Mouse (Mus musculus) lung, embryonic 15.5 days (tissue): ENCODE results near the gene Gm3233. TPM values are rescaled to one million over a fixed set of nuclear protein-coding genes. Genes with fewer than 3 reads are reported as not detected.
"Not testable (repeated sequence)": the region's sequence is repeated elsewhere in the genome, so short reads cannot be mapped to it uniquely, and the experiment has no call there.

Experiments
- ATAC-seq: fragments of 200-750 bp; cut with Nextera tagmentation; 2 replicates; pipeline ENCODE4 v1.8.0; 2017; ENCODE audit warnings: moderate number of reproducible peaks, borderline replicate concordance; ENCODE audit not compliant: low FRiP score, low TSS enrichment; ENCODE audit errors: extremely low read depth
- H3K27ac ChIP-seq: fragments of 300-500 bp; sonication (generic); 2 replicates; pipeline ENCODE4 v1.5.1; 2015; ENCODE audit warnings: moderate library complexity, mild to moderate bottlenecking, inconsistent platforms
- H3K27me3 ChIP-seq: fragments of 300-500 bp; sonication (generic); 2 replicates; pipeline ENCODE4 v1.6.1; 2015; ENCODE audit warnings: inconsistent platforms
- H3K36me3 ChIP-seq: fragments of 300-500 bp; sonication (generic); 2 replicates; pipeline ENCODE4 v1.6.1; 2015; ENCODE audit warnings: inconsistent platforms
- H3K4me1 ChIP-seq: fragments of 300-500 bp; sonication (generic); 2 replicates; pipeline ENCODE4 v1.6.1; 2015; ENCODE audit warnings: inconsistent platforms
- H3K4me2 ChIP-seq: fragments of 300-500 bp; sonication (generic); 2 replicates; pipeline ENCODE4 v1.6.1; 2015; ENCODE audit warnings: inconsistent platforms, mild to moderate bottlenecking, moderate library complexity
- H3K4me3 ChIP-seq: fragments of 300-500 bp; sonication (generic); 2 replicates; pipeline ENCODE4 v1.5.1; 2015; ENCODE audit warnings: mild to moderate bottlenecking, inconsistent platforms
- H3K9ac ChIP-seq: fragments of 300-500 bp; sonication (generic); 2 replicates; pipeline ENCODE4 v1.6.1; 2015; ENCODE audit warnings: inconsistent platforms
- H3K9me3 ChIP-seq: fragments of 300-500 bp; sonication (generic); 2 replicates; pipeline ENCODE4 v1.6.1; 2016; ENCODE audit warnings: inconsistent platforms
- WGBS: fragments of 180-500 bp; shearing (Covaris S2); methylation state at CpG from one replicate; pipeline ENCODE4 v1.1.7; 2015; 5-methylcytosine and 5-hydroxymethylcytosine counted together
- polyA plus RNA-seq: library from polyadenylated mRNA; unstranded; fragments of >200 nt; fragmentation: Nextera tagmentation; extraction: Ambion mirVana; gene quantifications from 2 replicates; pipeline ENCODE4 v1.2.1, GENCODE M21; 2015

Gene Gm3233
- polyA plus RNA-seq, 1 experiment from 2014 or later = not detected

DNA sequence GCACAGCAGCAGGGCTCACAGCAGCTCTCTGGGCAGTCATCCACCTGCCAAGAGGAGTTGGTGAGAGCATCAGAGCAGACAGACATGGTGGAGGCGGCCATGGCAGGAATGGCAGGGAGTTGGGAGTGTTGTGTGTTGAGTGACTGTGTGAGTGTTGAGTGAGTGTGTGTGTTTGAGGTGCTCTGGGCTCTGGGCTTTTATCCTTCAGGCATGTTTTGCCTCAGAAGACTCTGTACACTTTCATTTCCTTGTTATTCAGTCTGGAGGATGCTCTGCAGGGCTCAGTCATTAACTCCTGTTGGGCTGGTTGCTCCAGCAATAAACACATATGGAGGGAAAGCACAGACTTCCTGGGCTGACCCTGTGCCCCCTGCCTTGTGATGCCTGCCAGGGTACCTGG, 11.7 kb upstream of the Gm3233 start, which contains the start of gene Gm3238:
Gene Gm3238, minus strand, starts transcription at position 101 of the 400 bp plus-strand sequence.
- not testable (repeated sequence) for H3K9me3 ChIP-seq, H3K27ac ChIP-seq, H3K4me3 ChIP-seq, H3K4me2 ChIP-seq, H3K36me3 ChIP-seq, ATAC-seq, H3K9ac ChIP-seq, H3K4me1 ChIP-seq, H3K27me3 ChIP-seq
- WGBS = no CpG with 5 or more reads among the region's 1 CpGs

DNA sequence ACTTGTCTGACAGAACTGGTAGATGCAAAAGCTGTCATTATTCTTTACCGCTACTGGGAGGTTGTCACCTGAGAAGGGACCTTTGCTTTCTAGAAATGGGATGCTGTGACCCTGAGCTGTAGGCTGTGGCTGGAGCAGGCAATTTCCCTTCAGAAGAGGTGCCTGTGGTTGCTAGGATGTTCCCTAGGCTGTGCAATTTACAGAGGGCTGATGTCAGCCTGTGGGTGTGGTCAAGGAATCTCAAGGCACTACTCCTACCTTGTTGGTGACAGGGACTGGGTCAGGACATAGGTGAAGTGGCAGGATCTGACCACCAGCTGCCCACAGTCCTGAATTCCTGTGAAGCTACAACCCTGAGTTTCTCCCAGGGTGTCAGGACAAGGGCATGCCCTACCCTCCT, 10.2 kb upstream of the Gm3233 start:
- no peak for ATAC-seq
- no peaks in the 10 kb centered on the region for H3K27me3 ChIP-seq
- H3K27ac ChIP-seq = no peak overlapping the region
- no peaks in the 10 kb centered on the region for H3K9me3 ChIP-seq
- H3K4me1 ChIP-seq = no peaks in the 10 kb centered on the region
- no peak overlapping the region for H3K4me3 ChIP-seq
- H3K9ac ChIP-seq = no peak overlapping the region
- no peaks in the 10 kb centered on the region for H3K36me3 ChIP-seq
- 72% methylated on average over 1 of the region's 1 CpGs for WGBS
- no peak overlapping the region for H3K4me2 ChIP-seq

GRCm38 (mm10) chr10:77753448-77753847, 6.0 kb downstream of the Gm3233 start:
- no peak for ATAC-seq
- H3K4me2 ChIP-seq = no peak overlapping the region
- H3K27me3 ChIP-seq = no peaks in the 10 kb centered on the region
- no peak overlapping the region for H3K27ac ChIP-seq
- no peaks in the 10 kb centered on the region for H3K9me3 ChIP-seq
- H3K9ac ChIP-seq = no peak overlapping the region
- no peaks in the 10 kb centered on the region for H3K4me1 ChIP-seq
- no peak overlapping the region for H3K4me3 ChIP-seq
- H3K36me3 ChIP-seq = no peaks in the 10 kb centered on the region

GRCm38 (mm10) chr10:77752312-77752711, 7.2 kb downstream of the Gm3233 start:
- WGBS = 46% methylated on average over 3 of the region's 3 CpGs
- not testable (repeated sequence) for H3K4me1 ChIP-seq, ATAC-seq, H3K9ac ChIP-seq, H3K9me3 ChIP-seq, H3K36me3 ChIP-seq, H3K27ac ChIP-seq, H3K4me3 ChIP-seq, H3K4me2 ChIP-seq, H3K27me3 ChIP-seq

DNA sequence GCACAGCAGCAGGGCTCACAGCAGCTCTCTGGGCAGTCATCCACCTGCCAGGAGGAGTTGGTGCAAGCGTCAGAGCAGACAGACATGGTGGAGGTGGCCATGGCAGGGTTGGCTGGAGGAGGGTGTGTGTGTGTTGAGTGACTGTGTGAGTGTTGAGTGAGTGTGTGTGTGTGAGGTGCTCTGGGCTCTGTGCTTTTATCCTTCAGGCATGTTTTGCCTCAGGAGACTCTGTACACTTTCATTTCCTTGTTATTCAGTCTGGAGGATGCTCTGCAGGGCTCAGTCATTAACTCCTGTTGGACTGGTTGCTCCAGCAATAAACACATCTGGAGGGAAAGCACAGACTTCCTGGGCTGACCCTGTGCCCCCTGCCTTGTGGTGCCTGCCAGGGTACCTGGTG, 8.2 kb downstream of the Gm3233 start, which contains the start of gene Gm9736:
Gene Gm9736, minus strand, starts transcription at position 101 of the 400 bp plus-strand sequence.
- not testable (repeated sequence) for H3K9me3 ChIP-seq, H3K9ac ChIP-seq, H3K4me2 ChIP-seq, H3K36me3 ChIP-seq, H3K27me3 ChIP-seq, H3K4me1 ChIP-seq, ATAC-seq, H3K27ac ChIP-seq, H3K4me3 ChIP-seq
- WGBS = 50% methylated on average over 1 of the region's 1 CpGs

DNA sequence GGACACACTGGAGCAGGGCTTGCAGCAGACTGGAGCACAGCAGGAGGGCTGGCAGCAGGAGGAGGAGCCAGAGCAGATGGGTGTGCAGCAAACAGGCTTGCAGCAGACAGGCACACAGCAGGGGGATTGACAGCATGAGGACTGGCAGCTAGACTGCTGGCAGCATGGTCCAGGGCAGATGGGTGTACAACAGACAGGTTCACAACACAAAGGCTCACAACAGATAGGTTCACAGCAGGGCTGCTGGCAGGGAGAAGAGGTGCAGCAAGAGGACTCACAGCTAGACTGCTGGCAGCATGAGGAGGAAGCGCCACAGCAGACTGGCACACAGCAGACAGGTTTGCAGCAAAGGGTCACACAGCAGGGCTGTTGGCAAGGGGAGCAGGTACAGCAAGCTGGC, 8.8 kb downstream of the Gm3233 start:
- 70% methylated on average over 1 of the region's 1 CpGs for WGBS
- not testable (repeated sequence) for H3K4me3 ChIP-seq, H3K4me1 ChIP-seq, ATAC-seq, H3K4me2 ChIP-seq, H3K27me3 ChIP-seq, H3K27ac ChIP-seq, H3K36me3 ChIP-seq, H3K9ac ChIP-seq, H3K9me3 ChIP-seq

DNA sequence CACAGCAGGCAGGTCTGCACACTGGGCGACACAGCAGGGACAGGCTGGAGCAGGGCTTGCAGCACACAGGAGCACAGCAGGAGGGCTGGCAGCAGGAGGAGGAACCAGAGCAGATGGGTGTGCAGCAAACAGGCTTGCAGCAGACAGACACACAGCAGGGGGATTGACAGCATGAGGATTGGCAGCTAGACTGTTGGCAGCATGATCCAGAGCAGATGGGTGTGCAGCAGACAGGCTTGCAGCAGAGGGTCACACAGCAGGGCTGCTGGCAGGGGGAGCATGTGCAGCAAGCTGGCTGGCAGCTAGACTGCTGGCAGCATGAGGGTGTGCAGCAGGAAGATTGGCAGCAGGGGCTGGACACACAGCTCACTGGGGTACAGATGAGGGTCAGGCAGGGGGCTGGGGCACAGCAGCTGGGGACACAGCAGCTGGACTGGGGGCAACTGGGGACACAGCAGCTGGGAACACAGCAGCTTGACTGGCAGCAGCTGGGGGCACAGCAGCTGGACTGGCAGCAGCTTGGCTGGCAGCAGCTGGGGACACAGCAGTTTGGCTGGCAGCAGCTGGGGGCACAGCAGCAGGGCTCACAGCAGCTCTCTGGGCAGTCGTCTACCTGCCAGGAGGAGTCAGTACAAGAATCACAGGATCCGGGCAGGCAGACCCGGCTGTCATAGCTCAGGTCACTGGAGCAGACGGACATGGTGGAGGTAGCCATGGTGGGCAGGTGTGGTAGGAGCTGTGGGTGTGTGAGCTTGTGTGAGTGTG, 17.4 kb downstream of the Gm3233 start, which contains the start of gene Gm18596:
Gene Gm18596, minus strand, starts transcription at position 715 of the 765 bp plus-strand sequence.
- not testable (repeated sequence) for H3K4me2 ChIP-seq, H3K4me1 ChIP-seq, H3K27me3 ChIP-seq, ATAC-seq, H3K27ac ChIP-seq, H3K9ac ChIP-seq, H3K9me3 ChIP-seq, H3K4me3 ChIP-seq, H3K36me3 ChIP-seq
- 43% methylated on average over 5 of the region's 5 CpGs for WGBS

- Histone ChIP-seq H3K4me3 (no peak overlapping the region), H3K27ac (no peak overlapping the region), H3K9me3 (no peaks in the 10 kb centered on the region), H3K4me2 (no peak overlapping the region), H3K27me3 (no peaks in the 10 kb centered on the region), H3K9ac (no peak overlapping the region), H3K36me3 (no peaks in the 10 kb centered on the region), H3K4me1 (no peaks in the 10 kb centered on the region)
- no peak for ATAC-seq
- WGBS = 76% methylated on average over 4 of the region's 4 CpGs
Observed at GRCm38 (mm10) chr10:77738929-77739328, 20.6 kb downstream of the Gm3233 start.

GRCm38 (mm10) chr10:77735928-77736327, 23.6 kb downstream of the Gm3233 start:
- H3K4me3 ChIP-seq = no peak overlapping the region
- H3K36me3 ChIP-seq = no peaks in the 10 kb centered on the region
- 82% methylated on average over 1 of the region's 1 CpGs for WGBS
- H3K9me3 ChIP-seq = no peaks in the 10 kb centered on the region
- H3K4me1 ChIP-seq = no peaks in the 10 kb centered on the region
- no peak overlapping the region for H3K9ac ChIP-seq
- H3K27ac ChIP-seq = no peak overlapping the region
- H3K4me2 ChIP-seq = no peak overlapping the region
- H3K27me3 ChIP-seq = no peaks in the 10 kb centered on the region
- no peak for ATAC-seq

- Histone ChIP-seq H3K4me2 (no peak overlapping the region), H3K9me3 (no peaks in the 10 kb centered on the region), H3K36me3 (no peaks in the 10 kb centered on the region), H3K27me3 (no peaks in the 10 kb centered on the region), H3K4me1 (no peaks in the 10 kb centered on the region), H3K9ac (no peak overlapping the region), H3K27ac (no peak overlapping the region), H3K4me3 (no peak overlapping the region)
- 40% methylated on average over 4 of the region's 4 CpGs for WGBS
- ATAC-seq = no peak
Observed at GRCm38 (mm10) chr10:77729241-77729640, 30.2 kb downstream of the Gm3233 start.

DNA sequence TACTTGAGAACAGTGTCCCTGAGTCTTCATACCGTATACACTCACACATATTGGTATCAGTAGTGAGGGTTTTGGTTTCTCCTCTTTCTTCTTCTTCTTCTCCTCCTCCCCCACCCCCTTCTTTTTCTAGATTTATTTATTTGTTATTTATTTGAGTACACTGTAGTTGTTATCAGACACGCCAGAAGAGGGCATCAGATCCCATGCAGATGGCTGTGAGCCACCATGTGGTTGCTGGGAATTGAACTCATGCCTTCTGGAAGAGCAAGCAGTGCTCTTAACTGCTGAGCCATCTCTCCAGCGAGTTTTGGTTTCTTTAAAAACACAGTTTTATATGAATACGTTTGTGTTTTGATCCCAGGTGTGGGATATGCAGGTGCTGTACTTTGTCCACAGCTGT, 31.2 kb downstream of the Gm3233 start:
- Histone ChIP-seq H3K4me1 (no peaks in the 10 kb centered on the region), H3K9me3 (no peaks in the 10 kb centered on the region), H3K27ac (no peak overlapping the region), H3K27me3 (no peaks in the 10 kb centered on the region), H3K36me3 (no peaks in the 10 kb centered on the region), H3K4me2 (no peak overlapping the region), H3K4me3 (no peak overlapping the region), H3K9ac (no peak overlapping the region)
- ATAC-seq = no peak
- WGBS = 54% methylated on average over 4 of the region's 4 CpGs

GRCm38 (mm10) chr10:77726186-77726585, 33.3 kb downstream of the Gm3233 start, which contains the start of gene Gm10100:
Gene Gm10100 (plus strand): TSS chr10:77726486.
- no peak within 1 kb of the TSS for H3K4me3 ChIP-seq
- no peak for ATAC-seq
- H3K27me3 ChIP-seq = no peaks in the 10 kb centered on the region
- H3K9ac ChIP-seq = no peak within 1 kb of the TSS
- no peaks in the 10 kb centered on the region for H3K36me3 ChIP-seq
- no peak within 1 kb of the TSS for H3K27ac ChIP-seq
- H3K4me2 ChIP-seq = no peak within 1 kb of the TSS
- 17% methylated on average over 3 of the region's 3 CpGs for WGBS
- no peaks in the 10 kb centered on the region for H3K9me3 ChIP-seq
- no peaks in the 10 kb centered on the region for H3K4me1 ChIP-seq
